Mouse (Mus musculus): ENCODE measurements around the gene Gse1. TPM values are rescaled to one million over a fixed set of nuclear protein-coding genes. Genes with fewer than 3 reads are reported as not detected.

Gse1 gene
- polyA plus RNA-seq, 1 experiment from 2014 or later: 6.7 TPM

DNA sequence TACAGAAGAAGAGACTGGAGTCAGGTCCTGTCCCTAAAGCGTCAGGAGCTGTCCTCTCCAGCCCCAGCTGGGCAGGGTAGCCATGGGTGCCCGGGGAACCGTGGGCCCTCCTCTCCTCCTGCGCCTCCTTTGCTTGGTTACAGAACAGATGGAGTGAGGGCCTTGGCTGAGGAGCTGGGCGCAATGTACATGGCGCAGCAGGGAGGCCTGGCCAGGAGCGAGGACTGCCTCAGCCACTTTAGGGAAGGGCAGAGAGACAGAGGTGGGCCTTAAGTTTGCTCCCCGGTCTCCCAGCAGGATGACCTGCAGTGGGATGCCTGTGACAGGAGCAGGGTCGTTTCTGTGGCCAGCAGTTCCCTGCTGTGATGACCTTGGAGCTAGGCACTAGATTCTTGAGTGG lies 63.4 kb downstream of the Gse1 start:
- Histone ChIP-seq H3K27me3 (ENCODE audit: insufficient read depth, low read length) (no peaks in the 10 kb centered on the region), H3K4me3 (ENCODE audit: low read length) (no peak overlapping the region), H3K4me2 (replicated peaks; ENCODE audit: low read depth, low read length) (no peak overlapping the region), H3K9me3 (ENCODE audit: low read length) (no peaks in the 10 kb centered on the region), H3K4me1 (ENCODE audit: insufficient read depth, low read length) (peaks cover 83% of the 10 kb centered on the region), H3K27ac (ENCODE audit: low read length) (no peak overlapping the region), H3K9ac (replicated peaks; ENCODE audit: low read length) (no peak overlapping the region), H3K36me3 (ENCODE audit: insufficient read depth, low read length) (no peaks in the 10 kb centered on the region)
- ATAC-seq (ENCODE audit: low FRiP score, low TSS enrichment): no peak
- 84% methylated on average over 9 of the region's 9 CpGs for WGBS

DNA sequence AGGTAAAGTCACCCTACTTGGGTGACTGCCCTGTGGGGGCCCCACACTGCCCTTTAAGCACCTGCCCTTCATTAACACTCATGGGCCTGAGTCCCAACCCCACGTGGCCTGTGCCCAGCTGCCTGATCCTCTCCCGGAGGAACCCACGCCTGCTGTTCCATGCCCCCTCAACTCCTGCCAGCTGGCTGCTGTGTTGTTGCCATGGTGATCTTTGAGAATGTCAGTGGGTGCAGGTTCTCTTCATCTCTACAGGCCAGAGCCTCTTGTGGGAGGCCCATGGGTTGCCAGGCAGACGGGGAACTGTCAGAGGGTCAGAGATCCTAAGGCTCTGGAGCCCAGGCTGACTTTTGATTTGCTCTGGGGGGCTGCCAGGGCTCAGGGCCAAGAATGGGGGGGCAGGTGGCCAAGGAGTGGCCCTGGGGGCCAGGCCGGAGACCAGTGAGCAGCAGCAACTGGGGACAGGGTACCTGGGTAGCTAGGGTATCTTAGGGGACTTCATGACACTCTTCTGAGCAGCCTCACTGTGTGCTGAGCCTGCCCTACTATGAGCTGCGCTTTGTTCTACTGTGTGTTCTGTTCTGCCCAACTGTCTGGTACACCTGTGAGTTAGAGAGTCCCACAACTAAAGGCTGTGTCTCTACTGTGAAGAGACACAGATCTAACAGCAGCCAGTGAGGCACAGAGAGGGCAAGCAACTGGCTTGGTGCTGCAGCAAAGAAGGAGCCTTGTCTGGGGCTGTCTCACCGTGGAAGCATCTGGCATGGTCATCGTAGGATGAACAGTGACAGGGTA lies 64.3 kb downstream of the Gse1 start:
- 63% methylated on average over 8 of the region's 8 CpGs for WGBS
- no peaks in the 10 kb centered on the region for H3K27me3 ChIP-seq (ENCODE audit: insufficient read depth, low read length)
- no peaks in the 10 kb centered on the region for H3K9me3 ChIP-seq (ENCODE audit: low read length)
- H3K9ac ChIP-seq (replicated peaks; ENCODE audit: low read length): no peak overlapping the region
- no peak for ATAC-seq (ENCODE audit: low FRiP score, low TSS enrichment)
- H3K27ac ChIP-seq (ENCODE audit: low read length): no peak overlapping the region; the same call in 1 of the 2 replicates
- H3K4me3 ChIP-seq (ENCODE audit: low read length): no peak overlapping the region
- peaks cover 90% of the 10 kb centered on the region for H3K4me1 ChIP-seq (ENCODE audit: insufficient read depth, low read length)
- no peak overlapping the region for H3K4me2 ChIP-seq (replicated peaks; ENCODE audit: low read depth, low read length)
- H3K36me3 ChIP-seq (ENCODE audit: insufficient read depth, low read length): no peaks in the 10 kb centered on the region

DNA sequence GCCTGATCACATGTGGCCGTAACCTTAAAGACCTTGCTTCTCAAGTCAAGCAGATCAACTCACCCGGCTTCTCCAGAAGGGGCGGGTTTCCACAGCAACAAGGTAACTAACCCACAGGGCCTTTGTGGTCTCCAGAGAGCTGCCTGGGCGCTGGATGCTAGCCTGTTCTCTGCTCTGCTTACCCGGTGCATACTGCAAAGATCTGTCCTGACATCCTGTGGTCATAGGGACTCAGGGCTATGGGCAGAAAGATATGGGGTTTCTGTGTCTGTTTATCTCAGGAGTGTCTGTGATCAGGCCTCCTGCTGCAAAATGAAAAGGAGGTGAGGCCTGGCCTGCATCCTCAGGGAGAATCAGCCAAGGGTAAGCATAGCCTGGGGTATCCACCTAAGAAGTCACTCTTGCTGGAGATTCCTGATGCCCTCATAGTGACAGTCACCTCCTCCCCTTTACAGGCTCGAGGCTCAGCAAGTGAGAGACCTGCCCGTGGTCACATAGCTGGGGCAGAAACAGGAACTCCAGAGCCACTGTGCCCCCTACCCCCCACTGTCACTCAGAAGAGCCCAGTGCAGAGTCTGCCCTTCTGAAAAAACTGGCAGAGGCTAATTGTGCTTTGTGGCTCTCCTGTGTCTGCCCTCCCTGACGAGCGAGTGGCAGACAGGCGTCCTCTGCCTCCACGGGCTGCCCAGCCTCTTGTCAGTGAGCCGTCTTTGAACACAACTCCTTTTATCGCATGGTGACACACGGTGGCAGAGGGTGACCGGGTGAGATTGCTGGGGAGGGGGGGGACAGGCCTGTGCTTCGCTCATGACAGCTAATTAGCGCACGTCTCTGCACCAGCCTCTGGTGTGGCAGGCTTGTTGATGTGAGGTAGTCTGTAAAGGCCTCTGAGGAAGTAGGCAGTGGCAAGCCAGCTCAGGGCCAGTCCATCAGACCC lies 65.4 kb downstream of the Gse1 start:
- ATAC-seq (ENCODE audit: low FRiP score, low TSS enrichment): no peak
- H3K9ac ChIP-seq (replicated peaks; ENCODE audit: low read length): peak overlapping the region; percentile 20; the same call in 1 of the 2 replicates

DNA sequence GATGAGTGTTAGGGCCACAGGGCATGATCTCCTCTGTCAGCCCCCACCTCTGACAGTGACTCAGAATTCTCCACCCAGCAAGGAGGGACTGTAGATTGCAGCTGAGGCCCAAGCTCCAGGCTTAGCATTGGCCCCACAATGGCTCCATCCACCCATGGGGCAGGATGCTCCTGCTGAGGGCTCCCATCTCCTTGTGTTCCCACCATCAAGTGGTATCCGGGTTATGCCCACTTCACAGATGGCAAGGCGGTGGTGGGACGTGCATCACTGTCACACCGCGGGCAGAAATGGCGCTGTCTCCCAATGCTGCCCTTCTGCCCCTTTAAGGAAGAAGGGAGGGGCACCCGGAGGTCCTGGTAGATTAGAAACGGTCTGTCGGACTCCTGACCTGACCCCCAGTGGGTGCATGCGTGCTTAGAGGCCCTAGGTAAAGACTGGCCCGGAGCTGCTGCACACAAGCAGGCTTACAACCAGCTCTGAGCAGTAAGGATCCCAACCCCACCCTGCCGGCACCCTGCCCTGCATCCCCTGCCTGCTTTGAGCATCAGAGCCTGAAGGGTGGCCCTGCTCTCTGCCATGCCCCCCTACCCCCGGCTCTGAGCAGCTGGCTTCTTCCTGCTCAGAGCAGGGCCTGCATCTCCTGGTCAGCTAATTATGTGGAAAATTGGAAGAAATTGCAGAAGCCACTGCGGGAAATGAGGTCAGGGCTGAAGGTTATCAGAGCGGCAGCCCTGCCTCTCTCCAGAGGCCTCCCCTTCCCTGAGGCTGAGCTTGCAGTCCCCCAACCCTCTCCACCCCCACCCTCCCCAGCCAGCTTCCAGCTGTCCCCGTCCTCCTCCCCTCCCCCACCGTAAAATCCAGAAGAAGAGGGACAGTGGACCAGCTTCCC lies 67.0 kb downstream of the Gse1 start:
- 0 out of 2 replicates have a peak overlapping the region, but pooled peaks have one; percentile 14 for H3K9ac ChIP-seq (replicated peaks; ENCODE audit: low read length)
- peak; percentile 35 for ATAC-seq (ENCODE audit: low FRiP score, low TSS enrichment)
- no peaks in the 10 kb centered on the region for H3K36me3 ChIP-seq (ENCODE audit: insufficient read depth, low read length)
- no peak overlapping the region for H3K4me3 ChIP-seq (ENCODE audit: low read length)
- peak overlapping the region; percentile 12; the same call in 1 of the 2 replicates for H3K4me2 ChIP-seq (replicated peaks; ENCODE audit: low read depth, low read length)
- WGBS: 30% methylated on average over 16 of the region's 17 CpGs
- peak overlapping the region; percentile 55 for H3K27ac ChIP-seq (ENCODE audit: low read length)
- H3K27me3 ChIP-seq (ENCODE audit: insufficient read depth, low read length): no peaks in the 10 kb centered on the region
- peaks cover 79% of the 10 kb centered on the region for H3K4me1 ChIP-seq (ENCODE audit: insufficient read depth, low read length)
- H3K9me3 ChIP-seq (ENCODE audit: low read length): no peaks in the 10 kb centered on the region

More for the DNA sequence above, 65.4 kb downstream of the Gse1 start:
- no peaks in the 10 kb centered on the region for H3K36me3 ChIP-seq (ENCODE audit: insufficient read depth, low read length)
- peaks cover 90% of the 10 kb centered on the region for H3K4me1 ChIP-seq (ENCODE audit: insufficient read depth, low read length)
- no peak overlapping the region for H3K4me3 ChIP-seq (ENCODE audit: low read length)
- H3K9me3 ChIP-seq (ENCODE audit: low read length): no peaks in the 10 kb centered on the region
- no peaks in the 10 kb centered on the region for H3K27me3 ChIP-seq (ENCODE audit: insufficient read depth, low read length)
- no peak overlapping the region; the same call in 1 of the 2 replicates for H3K27ac ChIP-seq (ENCODE audit: low read length)
- 39% methylated on average over 18 of the region's 18 CpGs for WGBS
- H3K4me2 ChIP-seq (replicated peaks; ENCODE audit: low read depth, low read length): no peak overlapping the region

DNA sequence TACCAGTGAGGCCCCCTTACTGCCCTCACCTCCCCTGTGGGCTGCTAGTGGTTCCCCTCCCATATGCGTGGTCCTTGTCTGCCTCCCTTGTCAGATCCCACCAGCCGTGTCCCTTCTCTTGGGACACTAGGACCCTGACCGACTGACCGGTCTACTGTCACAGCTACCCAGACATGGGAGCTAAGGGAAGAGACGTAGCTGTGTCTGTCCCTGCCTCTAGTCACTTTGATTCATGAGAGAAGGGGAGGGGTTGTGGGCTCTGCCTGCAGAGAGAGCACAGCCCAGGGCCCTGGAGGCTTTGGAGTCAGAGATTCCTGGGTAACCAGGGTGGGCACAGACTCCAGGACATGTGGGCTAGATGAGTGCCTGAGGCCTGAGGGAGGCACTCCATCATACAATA lies 68.7 kb downstream of the Gse1 start:
- Histone ChIP-seq H3K4me3 (ENCODE audit: low read length) (no peak overlapping the region), H3K27ac (ENCODE audit: low read length) (no peak overlapping the region), H3K36me3 (ENCODE audit: insufficient read depth, low read length) (no peaks in the 10 kb centered on the region), H3K9me3 (ENCODE audit: low read length) (no peaks in the 10 kb centered on the region), H3K4me2 (replicated peaks; ENCODE audit: low read depth, low read length) (no peak overlapping the region), H3K4me1 (ENCODE audit: insufficient read depth, low read length) (peaks cover 75% of the 10 kb centered on the region), H3K9ac (replicated peaks; ENCODE audit: low read length) (no peak overlapping the region), H3K27me3 (ENCODE audit: insufficient read depth, low read length) (no peaks in the 10 kb centered on the region)
- peak; percentile 23; the same call in 1 of the 2 replicates for ATAC-seq (ENCODE audit: low FRiP score, low TSS enrichment)
- WGBS: 16% methylated on average over 5 of the region's 5 CpGs

DNA sequence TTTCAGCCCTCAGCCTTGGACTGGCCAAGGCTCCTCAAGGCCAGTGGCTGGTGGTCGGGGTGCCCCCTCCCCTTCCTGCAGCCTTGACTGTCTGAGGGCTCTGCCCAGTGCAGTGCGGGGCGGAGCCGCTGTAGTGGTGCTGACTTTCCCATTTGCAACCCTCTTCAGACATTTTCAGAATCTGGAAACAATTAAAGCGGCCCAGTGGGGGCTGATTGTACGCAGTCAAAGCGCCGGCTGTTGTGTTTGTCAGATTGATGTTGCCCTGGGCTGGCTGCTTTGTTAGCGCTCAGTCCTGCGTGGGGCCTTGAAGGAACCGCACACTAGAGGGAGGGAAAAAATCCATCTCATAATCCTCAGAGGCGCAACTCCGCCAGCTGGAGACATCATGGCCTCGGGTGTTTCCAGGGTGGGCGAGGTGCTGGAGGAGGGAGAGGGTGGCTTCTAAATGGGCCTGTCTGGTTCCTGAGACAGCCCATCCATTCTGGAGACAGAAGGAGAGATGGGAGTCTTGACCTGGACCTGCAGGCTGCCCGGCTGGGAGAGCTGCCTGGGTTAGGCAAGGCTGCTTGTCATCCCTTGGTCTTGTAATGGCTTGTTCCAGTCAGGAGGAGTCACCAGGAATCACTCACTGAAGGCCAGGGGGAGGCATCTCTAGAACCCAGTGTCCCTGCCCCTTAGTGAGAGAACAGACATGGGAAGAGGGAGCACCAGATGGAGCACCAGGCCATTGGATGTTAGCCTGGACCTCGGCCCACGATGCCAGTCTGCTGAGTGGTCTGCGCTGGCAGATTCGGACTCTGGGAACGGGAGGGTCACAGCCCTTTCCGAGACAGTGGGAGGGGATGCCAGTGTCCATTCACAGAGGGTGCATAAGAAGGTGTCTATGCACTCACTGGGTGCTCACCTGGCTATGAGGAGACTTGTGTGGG lies 70.6 kb downstream of the Gse1 start:
- Histone ChIP-seq H3K4me2 (replicated peaks; ENCODE audit: low read depth, low read length) (no peak overlapping the region), H3K27me3 (ENCODE audit: insufficient read depth, low read length) (no peaks in the 10 kb centered on the region), H3K9me3 (ENCODE audit: low read length) (no peaks in the 10 kb centered on the region), H3K36me3 (ENCODE audit: insufficient read depth, low read length) (no peaks in the 10 kb centered on the region), H3K4me3 (ENCODE audit: low read length) (no peak overlapping the region), H3K4me1 (ENCODE audit: insufficient read depth, low read length) (peaks cover 58% of the 10 kb centered on the region), H3K27ac (ENCODE audit: low read length) (peak overlapping the region; percentile 16; the same call in 1 of the 2 replicates), H3K9ac (replicated peaks; ENCODE audit: low read length) (no peak overlapping the region)
- WGBS: 50% methylated on average over 22 of the region's 22 CpGs
- ATAC-seq (ENCODE audit: low FRiP score, low TSS enrichment): no peak; the same call in 1 of the 2 replicates

DNA sequence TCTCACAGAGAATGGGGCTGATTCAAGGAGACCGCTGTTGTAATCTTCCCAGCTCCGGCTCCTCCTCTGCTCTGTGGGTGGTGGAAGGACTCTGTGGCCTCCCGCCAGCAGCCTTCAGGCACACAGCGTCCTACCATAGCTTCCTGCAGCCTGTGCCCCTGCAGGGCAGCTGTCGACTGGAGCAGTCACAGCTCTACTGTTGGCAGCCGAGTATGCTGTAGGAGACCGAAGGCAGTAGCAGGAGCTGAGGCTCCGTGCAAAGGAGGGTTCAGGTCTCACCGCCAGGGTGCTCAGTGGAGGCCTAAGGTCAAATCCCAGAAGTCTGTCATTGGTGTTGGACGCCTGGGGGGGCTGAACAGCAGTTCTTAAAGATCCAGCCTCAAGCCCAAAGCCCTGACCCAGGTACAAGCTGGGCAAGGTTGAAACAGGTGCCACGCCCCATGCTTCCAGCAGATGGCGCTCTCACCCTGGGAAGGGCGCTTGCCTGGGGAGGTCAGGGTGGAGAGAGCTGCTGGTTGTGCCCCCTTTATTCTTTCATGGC lies 72.4 kb downstream of the Gse1 start:
- Histone ChIP-seq H3K4me1 (ENCODE audit: insufficient read depth, low read length) (peaks cover 45% of the 10 kb centered on the region), H3K4me3 (ENCODE audit: low read length) (no peak overlapping the region), H3K27me3 (ENCODE audit: insufficient read depth, low read length) (no peaks in the 10 kb centered on the region), H3K27ac (ENCODE audit: low read length) (no peak overlapping the region), H3K9me3 (ENCODE audit: low read length) (no peaks in the 10 kb centered on the region), H3K4me2 (replicated peaks; ENCODE audit: low read depth, low read length) (no peak overlapping the region), H3K36me3 (ENCODE audit: insufficient read depth, low read length) (no peaks in the 10 kb centered on the region), H3K9ac (replicated peaks; ENCODE audit: low read length) (no peak overlapping the region)
- 0 out of 2 replicates have a peak, but pooled peaks have one; percentile 35 for ATAC-seq (ENCODE audit: low FRiP score, low TSS enrichment)
- 16% methylated on average over 13 of the region's 13 CpGs for WGBS

DNA sequence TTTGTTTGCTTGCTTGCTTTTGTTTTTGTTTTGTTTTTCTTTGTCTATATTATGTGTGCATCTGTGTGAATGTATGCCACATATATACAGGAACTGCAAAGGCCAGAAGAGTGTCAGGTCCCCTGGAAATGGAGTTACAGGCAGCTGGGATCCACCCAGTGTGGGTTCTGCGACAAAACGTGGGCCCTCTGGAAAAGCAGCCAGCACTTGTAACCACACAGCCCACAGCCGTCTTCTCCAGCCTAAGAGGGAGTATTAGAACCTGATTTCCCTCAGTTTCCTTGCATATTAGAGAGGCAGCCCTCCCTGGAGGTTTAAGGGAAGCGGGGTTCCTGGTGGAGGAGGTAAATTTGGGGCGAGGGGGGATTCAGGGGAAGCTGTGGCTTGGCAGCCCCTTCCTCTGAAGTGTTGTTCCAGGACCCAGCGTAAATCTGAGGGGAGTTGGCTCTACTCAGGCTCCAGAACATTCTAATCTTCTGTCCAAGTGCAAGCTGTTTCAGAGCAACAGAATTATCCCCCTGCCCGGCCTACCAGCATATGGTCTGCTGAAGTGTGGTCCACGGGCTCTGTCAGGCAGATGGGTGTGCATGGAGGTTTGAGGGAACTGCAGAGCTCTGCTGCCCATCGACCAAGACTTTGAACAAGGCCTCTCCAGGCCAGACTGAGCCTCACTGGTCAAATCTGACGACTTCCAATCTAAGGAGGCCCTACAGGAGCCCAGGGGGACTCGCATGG lies 74.9 kb downstream of the Gse1 start:
- no peak overlapping the region for H3K27ac ChIP-seq (ENCODE audit: low read length)
- H3K36me3 ChIP-seq (ENCODE audit: insufficient read depth, low read length): no peaks in the 10 kb centered on the region
- H3K4me1 ChIP-seq (ENCODE audit: insufficient read depth, low read length): peaks cover 37% of the 10 kb centered on the region
- peaks cover 6% of the 10 kb centered on the region; the same call in 1 of the 2 replicates for H3K27me3 ChIP-seq (ENCODE audit: insufficient read depth, low read length)
- 77% methylated on average over 11 of the region's 11 CpGs for WGBS
- H3K4me3 ChIP-seq (ENCODE audit: low read length): no peak overlapping the region
- H3K4me2 ChIP-seq (replicated peaks; ENCODE audit: low read depth, low read length): no peak overlapping the region
- ATAC-seq (ENCODE audit: low FRiP score, low TSS enrichment): no peak
- no peaks in the 10 kb centered on the region for H3K9me3 ChIP-seq (ENCODE audit: low read length)
- H3K9ac ChIP-seq (replicated peaks; ENCODE audit: low read length): no peak overlapping the region
